Mouse (Mus musculus): ENCODE data around the gene Olfr91.

GRCm38 (mm10) chr17:37046312-37047112 lies 51.6 kb downstream of the Olfr91 start:
- no peak for TF ChIP-seq CTCF (conservative IDR thresholded peaks at IDR 0.05; ENCODE audit: low read length)
- no peak for TF ChIP-seq POU5F1 (IDR thresholded peaks at IDR 0.05; ENCODE audit: borderline replicate concordance, low read length)
- TF ChIP-seq NANOG (IDR thresholded peaks at IDR 0.05; ENCODE audit: borderline replicate concordance, low read length), result no peak

All from E14TG2a.4 (cell line).